Mouse (Mus musculus): ENCODE measurements around the gene Kif26b.

Gene Kif26b

GRCm38 (mm10) chr1:178784043-178784442 is 255.1 kb downstream of the Kif26b start:
- no peak for DNase-seq (ENCODE audit: low read depth)

GRCm38 (mm10) chr1:178791266-178791665 is 262.3 kb downstream of the Kif26b start:
- no peak for DNase-seq (ENCODE audit: low read depth)

- no peak for DNase-seq (ENCODE audit: low read depth)
These were observed 263.8 kb downstream of the Kif26b start for GRCm38 (mm10) chr1:178792726-178793125.

GRCm38 (mm10) chr1:178794866-178795265 is 265.9 kb downstream of the Kif26b start:
- no peak for DNase-seq (ENCODE audit: low read depth)

- no peak for DNase-seq (ENCODE audit: low read depth)
These were observed 268.5 kb downstream of the Kif26b start for GRCm38 (mm10) chr1:178797388-178797787.

GRCm38 (mm10) chr1:178798333-178798732 is 269.4 kb downstream of the Kif26b start:
- no peak for DNase-seq (ENCODE audit: low read depth)

GRCm38 (mm10) chr1:178798886-178799285 is 270.0 kb downstream of the Kif26b start:
- DNase-seq (ENCODE audit: low read depth), result no peak

- no peak for DNase-seq (ENCODE audit: low read depth)
These were observed 271.1 kb downstream of the Kif26b start for GRCm38 (mm10) chr1:178799836-178800552.

- no peak for DNase-seq (ENCODE audit: low read depth)
These were observed 274.2 kb downstream of the Kif26b start for GRCm38 (mm10) chr1:178803155-178803554.

GRCm38 (mm10) chr1:178817476-178817875 is 288.6 kb downstream of the Kif26b start:
- DNase-seq (ENCODE audit: low read depth), result no peak

GRCm38 (mm10) chr1:178819060-178819459 is 290.1 kb downstream of the Kif26b start:
- DNase-seq (ENCODE audit: low read depth), result no peak

- DNase-seq (ENCODE audit: low read depth), result no peak
These were observed 291.2 kb downstream of the Kif26b start for GRCm38 (mm10) chr1:178820079-178820478.

GRCm38 (mm10) chr1:178820556-178821435 is 291.9 kb downstream of the Kif26b start:
- no peak for DNase-seq (ENCODE audit: low read depth)

- DNase-seq (ENCODE audit: low read depth), result no peak
These were observed 295.9 kb downstream of the Kif26b start for GRCm38 (mm10) chr1:178824871-178825270.

GRCm38 (mm10) chr1:178827223-178827622 is 298.3 kb downstream of the Kif26b start:
- DNase-seq (ENCODE audit: low read depth), result no peak

- DNase-seq (ENCODE audit: low read depth), result no peak
These were observed 300.5 kb downstream of the Kif26b start for GRCm38 (mm10) chr1:178829456-178829855.

GRCm38 (mm10) chr1:178832571-178832970 is 303.6 kb downstream of the Kif26b start:
- DNase-seq (ENCODE audit: low read depth), result no peak

- no peak for DNase-seq (ENCODE audit: low read depth)
These were observed 306.9 kb downstream of the Kif26b start for GRCm38 (mm10) chr1:178835805-178836204.

- DNase-seq (ENCODE audit: low read depth), result no peak
These were observed 308.1 kb downstream of the Kif26b start for GRCm38 (mm10) chr1:178836998-178837397.

- no peak for DNase-seq (ENCODE audit: low read depth)
These were observed 309.9 kb downstream of the Kif26b start for GRCm38 (mm10) chr1:178838696-178839320.

- DNase-seq (ENCODE audit: low read depth), result no peak
These were observed 311.4 kb downstream of the Kif26b start for GRCm38 (mm10) chr1:178840311-178840710.

- DNase-seq (ENCODE audit: low read depth), result no peak
These were observed 315.9 kb downstream of the Kif26b start for GRCm38 (mm10) chr1:178844839-178845238.

- DNase-seq (ENCODE audit: low read depth), result no peak
These were observed 318.6 kb downstream of the Kif26b start for GRCm38 (mm10) chr1:178847569-178847968.

All from naive thymus-derived CD4-positive, alpha-beta T cell, adult 2 months (primary cell).